Mouse (Mus musculus): ENCODE data around the gene Bhmt.
"Not testable (repeated sequence)": the region's sequence is repeated elsewhere in the genome, so short reads cannot be mapped to it uniquely, and the experiment has no call there.

The Bhmt gene

GRCm38 (mm10) chr13:93607701-93608100 is 30.1 kb downstream of the Bhmt start:
- no peak for DNase-seq

GRCm38 (mm10) chr13:93606868-93607578 is 30.7 kb downstream of the Bhmt start:
- no peak for DNase-seq

GRCm38 (mm10) chr13:93604698-93605097 is 33.1 kb downstream of the Bhmt start:
- DNase-seq = no peak

- DNase-seq = no peak
These were observed 36.2 kb downstream of the Bhmt start for GRCm38 (mm10) chr13:93601527-93601926.

GRCm38 (mm10) chr13:93593040-93593699 is 44.6 kb downstream of the Bhmt start:
- no peak for DNase-seq

- not testable (repeated sequence) for DNase-seq
These were observed 55.2 kb downstream of the Bhmt start for GRCm38 (mm10) chr13:93582526-93582925.

- DNase-seq = no peak
These were observed 57.3 kb downstream of the Bhmt start for GRCm38 (mm10) chr13:93580431-93580830.

- DNase-seq = no peak
These were observed 68.1 kb downstream of the Bhmt start for GRCm38 (mm10) chr13:93569676-93570075.

Measured in right cerebral cortex, postnatal 4 days (tissue).